Mouse (Mus musculus): ENCODE measurements around the gene Bag2.
"Not testable (repeated sequence)": the region's sequence is repeated elsewhere in the genome, so short reads cannot be mapped to it uniquely, and the experiment has no call there.

Gene Bag2

DNA sequence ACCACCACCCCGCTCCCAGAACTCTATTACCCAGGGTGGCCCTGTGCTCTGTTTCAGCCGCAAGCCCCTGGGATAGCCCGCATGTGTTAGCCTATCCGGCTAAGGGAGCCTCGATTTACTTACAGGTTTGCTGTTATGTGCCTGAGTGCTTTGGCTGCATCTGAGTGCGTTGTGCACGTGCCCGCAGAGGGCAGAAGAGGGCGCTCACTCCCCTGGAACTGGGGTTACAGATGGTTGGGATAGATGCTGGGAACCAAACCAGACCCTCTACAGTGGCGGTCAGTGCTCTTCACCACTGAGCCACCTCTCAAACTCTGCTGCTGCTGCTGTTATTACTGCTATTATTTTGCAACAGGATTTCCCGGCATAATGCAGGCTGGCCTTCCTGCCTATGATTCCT is 8.5 kb downstream of the Bag2 start:
- DNase-seq, result no peak

- DNase-seq, result no peak
Observed at GRCm38 (mm10) chr1:33745901-33746300, 11.7 kb downstream of the Bag2 start.

GRCm38 (mm10) chr1:33744815-33745214 is 12.8 kb downstream of the Bag2 start:
- DNase-seq, result not testable (repeated sequence)

DNA sequence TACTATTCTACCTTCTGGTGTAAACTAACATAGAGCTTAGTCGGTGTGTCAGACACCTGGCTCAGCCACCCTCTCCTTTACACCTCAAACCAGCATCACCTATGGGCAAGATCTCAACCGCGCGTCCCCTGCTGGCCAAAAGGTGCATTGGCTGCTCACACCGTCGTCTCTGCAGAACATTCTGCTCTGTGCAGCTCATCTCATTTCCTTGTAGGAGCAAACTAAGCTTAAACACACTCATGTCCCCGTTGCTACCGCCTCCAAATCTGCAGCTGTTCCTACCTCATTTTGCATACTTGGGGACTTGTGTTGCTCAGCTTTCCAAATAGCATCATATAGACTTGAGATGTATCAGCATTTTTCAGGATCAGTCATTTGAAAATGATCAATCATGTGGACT is 14.7 kb downstream of the Bag2 start:
- DNase-seq, result peak; percentile 39

- DNase-seq, result peak; percentile 72
Observed at GRCm38 (mm10) chr1:33739302-33739701, 18.3 kb downstream of the Bag2 start.

DNA sequence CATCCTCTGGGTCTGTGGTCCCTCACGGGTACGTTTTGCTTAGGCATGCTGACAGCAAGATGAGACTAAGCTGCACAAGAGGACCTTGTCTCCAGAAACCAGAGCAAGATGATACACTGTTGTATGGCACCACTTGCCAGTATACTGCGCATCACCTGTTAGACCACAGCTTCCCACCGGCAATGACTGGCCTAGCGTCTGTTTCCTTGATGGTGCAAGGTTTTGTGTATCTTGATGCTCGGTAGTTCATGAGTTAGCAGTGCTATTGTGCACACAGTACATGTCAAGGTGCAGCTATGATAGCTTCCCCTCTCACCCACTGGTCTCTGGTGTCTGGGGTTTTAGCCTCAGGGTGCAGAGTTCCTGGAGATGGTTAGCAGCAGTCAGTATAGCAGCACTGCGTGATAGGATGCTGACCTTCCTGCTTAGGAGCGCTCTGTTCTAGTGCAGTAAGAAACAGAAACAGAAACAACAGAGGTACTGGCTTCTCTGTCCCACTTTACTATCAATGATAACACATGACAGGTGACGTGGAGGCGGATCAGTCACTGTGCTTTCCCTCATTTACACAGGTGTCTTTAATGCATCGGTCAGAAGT is 18.8 kb downstream of the Bag2 start:
- DNase-seq, result no peak

DNA sequence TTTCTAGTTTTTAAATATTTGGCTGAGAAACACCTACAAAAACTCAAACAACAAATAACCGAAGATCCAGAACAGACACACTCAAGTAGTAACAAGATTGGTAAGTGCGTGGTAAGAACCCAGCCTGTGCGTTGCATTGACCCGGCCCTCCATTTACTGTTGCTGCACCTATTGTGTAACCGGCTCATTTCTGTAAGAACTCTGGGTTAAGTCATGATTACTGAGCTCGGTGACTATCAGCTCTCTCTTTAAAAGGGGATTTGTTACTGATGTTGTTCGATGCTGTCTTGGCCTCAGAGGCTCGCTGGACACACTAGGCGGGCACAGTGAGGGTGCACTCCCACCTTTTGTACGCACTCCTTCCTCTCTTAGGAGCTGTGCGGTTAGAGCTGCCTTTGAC is 19.3 kb downstream of the Bag2 start:
- DNase-seq, result no peak

GRCm38 (mm10) chr1:33734001-33734685 is 23.5 kb downstream of the Bag2 start:
- no peak for DNase-seq

DNA sequence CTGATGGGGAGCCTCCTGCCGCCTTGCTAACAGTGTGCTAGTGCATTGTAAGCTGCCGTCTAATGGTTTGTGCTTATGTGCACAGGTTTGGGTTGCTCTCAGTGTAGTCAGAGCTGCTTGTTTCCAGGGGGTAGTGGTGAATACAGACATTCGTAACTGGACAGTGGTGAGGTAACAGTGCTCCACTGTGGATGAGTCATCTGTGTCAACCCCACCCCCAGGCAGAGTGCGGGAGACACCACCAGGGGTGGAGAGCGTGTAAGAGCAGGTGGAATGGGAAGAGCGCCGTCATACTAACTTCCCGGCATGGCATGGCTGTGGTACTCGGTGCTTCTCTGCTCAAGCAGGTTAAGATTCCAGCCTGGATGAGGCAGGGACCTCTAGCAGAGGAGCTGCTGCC is 24.6 kb downstream of the Bag2 start:
- DNase-seq, result no peak

- DNase-seq, result no peak
Observed at GRCm38 (mm10) chr1:33725086-33725485, 32.5 kb downstream of the Bag2 start.

- DNase-seq, result no peak
Observed at GRCm38 (mm10) chr1:33724516-33724915, 33.1 kb downstream of the Bag2 start.

- no peak for DNase-seq
Observed at GRCm38 (mm10) chr1:33721020-33721419, 36.6 kb downstream of the Bag2 start.

DNA sequence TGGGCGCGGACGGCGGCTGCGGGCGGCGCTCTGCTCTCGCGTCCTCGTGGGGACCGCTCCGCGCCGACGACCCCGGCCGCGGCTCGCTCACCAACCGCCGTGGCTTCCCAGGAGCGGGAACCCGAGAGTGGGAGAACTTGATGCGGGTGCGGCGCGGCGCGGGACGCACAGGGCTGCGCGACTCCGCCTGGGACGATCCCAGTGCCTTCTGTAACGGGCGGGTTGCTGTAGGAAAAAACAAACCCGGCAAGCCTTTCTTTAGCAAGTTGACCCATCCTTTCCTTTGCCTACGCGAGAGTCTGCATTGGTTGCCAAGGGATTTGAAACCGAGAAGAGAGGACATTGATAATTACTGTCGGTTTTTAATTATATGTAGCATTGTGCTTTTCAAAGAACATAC is 37.4 kb downstream of the Bag2 start:
- DNase-seq, result no peak

- DNase-seq, result peak; percentile 78
Observed at GRCm38 (mm10) chr1:33719733-33720225, 37.8 kb downstream of the Bag2 start, which contains the start of gene Rab23. Gene Rab23 (plus strand): TSS chr1:33719887.

- DNase-seq, result no peak
Observed at GRCm38 (mm10) chr1:33717636-33718035, 40.0 kb downstream of the Bag2 start.

- no peak for DNase-seq
Observed at GRCm38 (mm10) chr1:33714796-33715195, 42.8 kb downstream of the Bag2 start.

- DNase-seq, result no peak
Observed at GRCm38 (mm10) chr1:33712026-33712425, 45.6 kb downstream of the Bag2 start.

GRCm38 (mm10) chr1:33709615-33710014 is 48.0 kb downstream of the Bag2 start:
- DNase-seq, result no peak

- no peak for DNase-seq
Observed at GRCm38 (mm10) chr1:33701244-33701643, 56.4 kb downstream of the Bag2 start.

DNA sequence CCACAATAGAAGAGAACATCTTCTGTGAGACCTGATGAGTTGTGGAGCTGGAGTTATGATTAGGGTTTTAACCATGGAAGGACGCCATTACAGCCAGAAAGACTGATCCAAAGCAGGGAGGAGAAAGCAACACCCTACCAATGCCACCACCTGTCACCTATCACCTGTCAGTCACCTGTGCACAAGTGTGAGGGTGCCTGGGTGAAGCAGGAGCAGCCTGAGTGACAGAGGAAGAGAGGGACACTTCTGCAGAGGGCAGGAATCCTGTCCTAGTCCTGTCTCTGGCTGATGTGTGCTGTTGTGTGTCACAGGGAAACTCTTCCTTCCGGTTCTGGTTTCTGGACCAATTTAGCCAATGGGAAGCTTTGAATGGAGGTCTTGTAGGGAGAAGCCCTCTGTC is 61.6 kb downstream of the Bag2 start:
- no peak for DNase-seq
